Mouse (Mus musculus) spleen, adult 2 months (tissue): ENCODE measurements at regions not wholly inside any gene's neighbourhood (a gene's known extent, or its start where the extent isn't known, plus 50 kb on each side); places are given as distances from the start of the nearest gene placed in this dataset.

Experiments used
- DNase-seq, 2 experiments: peaks; one replicate each; pipeline versions ENCODE4 v3.0.0 to v3.0.0-alpha.2; 2012 to 2021; ENCODE audit warnings: low spot score in 2 of 2, low read depth in 1 of 2
- H3K27ac ChIP-seq: fragments of 200-500 bp; 2 replicates; pipeline ENCODE4 v1.5.1; 2012; ENCODE audit warnings: low read length, inconsistent platforms; ENCODE audit not compliant: insufficient read depth
- H3K27me3 ChIP-seq: fragments of 200-500 bp; 2 replicates; pipeline ENCODE4 v1.6.1; 2012; ENCODE audit warnings: mild to moderate bottlenecking, moderate library complexity, low read length, inconsistent platforms; ENCODE audit not compliant: control insufficient read depth, insufficient read depth
- H3K36me3 ChIP-seq: fragments of 200-500 bp; 2 replicates; pipeline ENCODE4 v1.6.1; 2012; ENCODE audit warnings: mild to moderate bottlenecking, low read length, inconsistent platforms; ENCODE audit not compliant: control insufficient read depth, insufficient read depth
- H3K4me1 ChIP-seq: fragments of 200-500 bp; 2 replicates; pipeline ENCODE4 v1.6.1; 2011; ENCODE audit warnings: inconsistent platforms; ENCODE audit not compliant: control insufficient read depth, insufficient read depth, insufficient read length
- H3K4me3 ChIP-seq: fragments of 200-500 bp; 2 replicates; pipeline ENCODE4 v1.5.1; 2011; ENCODE audit warnings: mild to moderate bottlenecking, inconsistent platforms; ENCODE audit not compliant: insufficient read depth, insufficient read length; ENCODE audit errors: extremely low read depth
- CTCF ChIP-seq: fragments of 200-500 bp; IDR thresholded peaks from 2 replicates; pipeline ENCODE4 v1.5.1; 2011; ENCODE audit warnings: mild to moderate bottlenecking, inconsistent platforms; ENCODE audit not compliant: insufficient read depth, insufficient read length, insufficient replicate concordance; ENCODE audit errors: extremely low read depth
- POLR2A ChIP-seq: fragments of 200-500 bp; IDR thresholded peaks from 2 replicates; pipeline ENCODE4 v1.6.1; 2011; ENCODE audit warnings: low read depth, low read length, inconsistent platforms
- WGBS: fragments of 180-500 bp; shearing (Covaris S2); methylation state at CpG from one replicate; pipeline ENCODE4 v1.1.7; 2018; 5-methylcytosine and 5-hydroxymethylcytosine counted together

GRCm38 (mm10) chr1:177642712-177643467, 86.7 kb upstream of the 1700016C15Rik start:
- TF ChIP-seq CTCF, result no peak
- no peak for TF ChIP-seq POLR2A
- Histone ChIP-seq H3K36me3 (no peaks in the 10 kb centered on the region), H3K27ac (no peak overlapping the region), H3K4me3 (no peak overlapping the region), H3K4me1 (no peaks in the 10 kb centered on the region), H3K27me3 (no peaks in the 10 kb centered on the region)
- 93% methylated on average over 10 of the region's 10 CpGs for WGBS
- DNase-seq, result no peak

- no peak overlapping the region for H3K27ac ChIP-seq
- 95% methylated on average over 3 of the region's 3 CpGs for WGBS
- H3K36me3 ChIP-seq, result no peaks in the 10 kb centered on the region
- no peak overlapping the region for H3K4me3 ChIP-seq
- no peaks in the 10 kb centered on the region for H3K4me1 ChIP-seq
- no peak for DNase-seq
- TF ChIP-seq POLR2A (no peak), CTCF (no peak)
- H3K27me3 ChIP-seq, result no peaks in the 10 kb centered on the region
These were observed 86.0 kb upstream of the 1700016C15Rik start for GRCm38 (mm10) chr1:177643662-177644061.

GRCm38 (mm10) chr1:177644214-177644613, 85.4 kb upstream of the 1700016C15Rik start:
- no peak overlapping the region for H3K27ac ChIP-seq
- no peaks in the 10 kb centered on the region for H3K36me3 ChIP-seq
- no peak for TF ChIP-seq POLR2A
- no peak for TF ChIP-seq CTCF
- WGBS, result 73% methylated on average over 4 of the region's 4 CpGs
- DNase-seq, result no peak
- H3K4me3 ChIP-seq, result no peak overlapping the region
- H3K4me1 ChIP-seq, result no peaks in the 10 kb centered on the region
- no peaks in the 10 kb centered on the region for H3K27me3 ChIP-seq

GRCm38 (mm10) chr1:177645327-177645726, 84.3 kb upstream of the 1700016C15Rik start:
- no peak for DNase-seq
- Histone ChIP-seq H3K27me3 (no peaks in the 10 kb centered on the region), H3K4me3 (no peak overlapping the region), H3K36me3 (no peaks in the 10 kb centered on the region), H3K27ac (no peak overlapping the region), H3K4me1 (no peaks in the 10 kb centered on the region)
- 89% methylated on average over 4 of the region's 4 CpGs for WGBS
- TF ChIP-seq POLR2A, result no peak
- no peak for TF ChIP-seq CTCF

- Histone ChIP-seq H3K4me3 (no peak overlapping the region), H3K27ac (no peak overlapping the region), H3K4me1 (no peaks in the 10 kb centered on the region), H3K27me3 (no peaks in the 10 kb centered on the region), H3K36me3 (no peaks in the 10 kb centered on the region)
- 87% methylated on average over 5 of the region's 5 CpGs for WGBS
- TF ChIP-seq POLR2A (no peak), CTCF (no peak)
- DNase-seq, result no peak
These were observed 83.6 kb upstream of the 1700016C15Rik start for GRCm38 (mm10) chr1:177645897-177646535.

- WGBS, result 84% methylated on average over 1 of the region's 1 CpGs
- no peak for DNase-seq
- no peaks in the 10 kb centered on the region for H3K36me3 ChIP-seq
These were observed 81.7 kb upstream of the 1700016C15Rik start for GRCm38 (mm10) chr1:177647876-177648275.

GRCm38 (mm10) chr1:177648974-177649373, 80.6 kb upstream of the 1700016C15Rik start:
- no peak overlapping the region for H3K4me3 ChIP-seq
- TF ChIP-seq POLR2A (no peak), CTCF (no peak)
- DNase-seq, result no peak
- no peaks in the 10 kb centered on the region for H3K27me3 ChIP-seq
- no peaks in the 10 kb centered on the region for H3K36me3 ChIP-seq
- 90% methylated on average over 4 of the region's 4 CpGs for WGBS
- no peak overlapping the region for H3K27ac ChIP-seq
- H3K4me1 ChIP-seq, result no peaks in the 10 kb centered on the region

More at GRCm38 (mm10) chr1:177647876-177648275, 81.7 kb upstream of the 1700016C15Rik start:
- Histone ChIP-seq H3K27me3 (no peaks in the 10 kb centered on the region), H3K4me1 (no peaks in the 10 kb centered on the region), H3K4me3 (no peak overlapping the region), H3K27ac (no peak overlapping the region)
- no peak for TF ChIP-seq POLR2A
